Mouse (Mus musculus): Measurements from ENCODE around the gene Ptprk.

The Ptprk gene

GRCm38 (mm10) chr10:28540595-28540994 lies 466.0 kb downstream of the Ptprk start:
- no peak for DNase-seq (ENCODE audit: low spot score in 2 of 2)

GRCm38 (mm10) chr10:28542754-28543153 lies 468.1 kb downstream of the Ptprk start:
- no peak for DNase-seq (ENCODE audit: low spot score in 2 of 2)

- DNase-seq (ENCODE audit: low spot score in 2 of 2): no peak
These were observed 475.9 kb downstream of the Ptprk start for GRCm38 (mm10) chr10:28550549-28550948.

- DNase-seq (ENCODE audit: low spot score in 2 of 2): no peak
These were observed 477.4 kb downstream of the Ptprk start for GRCm38 (mm10) chr10:28552068-28552467.

GRCm38 (mm10) chr10:28564110-28564674 lies 489.6 kb downstream of the Ptprk start:
- no peak for DNase-seq (ENCODE audit: low spot score in 2 of 2)

- peak; percentile 11 to 15 for DNase-seq (ENCODE audit: low spot score in 2 of 2)
These were observed 491.8 kb downstream of the Ptprk start for GRCm38 (mm10) chr10:28566378-28566777.

- no peak for DNase-seq (ENCODE audit: low spot score in 2 of 2)
These were observed 492.2 kb downstream of the Ptprk start for GRCm38 (mm10) chr10:28566828-28567227.

- DNase-seq (ENCODE audit: low spot score in 2 of 2): peak in 1 of 2 experiments; percentile 18
These were observed 492.8 kb downstream of the Ptprk start for GRCm38 (mm10) chr10:28567441-28567840.

GRCm38 (mm10) chr10:28568047-28568446 lies 493.4 kb downstream of the Ptprk start:
- DNase-seq (ENCODE audit: low spot score in 2 of 2): peak; percentile 2 to 10

GRCm38 (mm10) chr10:28579596-28579995 lies 505.0 kb downstream of the Ptprk start:
- no peak for DNase-seq (ENCODE audit: low spot score in 2 of 2)

GRCm38 (mm10) chr10:28586565-28587138 lies 512.0 kb downstream of the Ptprk start:
- DNase-seq (ENCODE audit: low spot score in 2 of 2): no peak

GRCm38 (mm10) chr10:28588401-28588800 lies 513.8 kb downstream of the Ptprk start:
- no peak for DNase-seq (ENCODE audit: low spot score in 2 of 2)

GRCm38 (mm10) chr10:28590822-28591221 lies 516.2 kb downstream of the Ptprk start:
- no peak for DNase-seq (ENCODE audit: low spot score in 2 of 2)

GRCm38 (mm10) chr10:28593566-28594292 lies 519.1 kb downstream of the Ptprk start:
- DNase-seq (ENCODE audit: low spot score in 2 of 2): peak; percentile 33 to 40

GRCm38 (mm10) chr10:28596897-28597296 lies 522.3 kb downstream of the Ptprk start:
- DNase-seq (ENCODE audit: low spot score in 2 of 2): no peak

GRCm38 (mm10) chr10:28609136-28609535 lies 534.5 kb downstream of the Ptprk start:
- no peak for DNase-seq (ENCODE audit: low spot score in 2 of 2)

- DNase-seq (ENCODE audit: low spot score in 2 of 2): no peak
These were observed 539.8 kb downstream of the Ptprk start for GRCm38 (mm10) chr10:28614396-28614795.

GRCm38 (mm10) chr10:28617203-28617602 lies 542.6 kb downstream of the Ptprk start:
- DNase-seq (ENCODE audit: low spot score in 2 of 2): no peak

- no peak for DNase-seq (ENCODE audit: low spot score in 2 of 2)
These were observed 543.4 kb downstream of the Ptprk start for GRCm38 (mm10) chr10:28618002-28618401.

GRCm38 (mm10) chr10:28619415-28619814 lies 544.8 kb downstream of the Ptprk start:
- no peak for DNase-seq (ENCODE audit: low spot score in 2 of 2)

- no peak for DNase-seq (ENCODE audit: low spot score in 2 of 2)
These were observed 561.5 kb downstream of the Ptprk start for GRCm38 (mm10) chr10:28636096-28636495.

GRCm38 (mm10) chr10:28641887-28642286 lies 567.3 kb downstream of the Ptprk start:
- DNase-seq (ENCODE audit: low spot score in 2 of 2): no peak

Measured in spleen, postnatal 36 days (tissue).